Comparison of ENCODE assay signal across 10 mouse cellular contexts in genomic region chr5:111675673-111676261, GRCm38 (mm10). TPM values are rescaled to one million over a fixed set of nuclear protein-coding genes. Genes with fewer than 3 reads are reported as not detected.
A peak's percentile ranks its signal among the peaks of the same experiment; 100 is the strongest.
DNase-seq lines count a peak whose midpoint lies in the region; ATAC-seq lines count a peak whose summit lies in the region.
"Had no signal": no experiment of that assay in that cellular context is flagged by ENCODE, and none has a peak within 500 bp of the region (broad histone marks: within the 10 kb centered on the region; RNA-seq: fewer than 3 reads in every experiment).

No protein-coding gene starts in this region.

- no peaks in the 10 kb centered on the region for H3K9me3 ChIP-seq in intestine, embryonic 16.5 days (ENCODE audit: control insufficient read depth, low read length)

- no peak overlapping the region for H3K4me2 ChIP-seq in intestine, embryonic 16.5 days (ENCODE audit: low read depth, low read length)

- H3K4me1 ChIP-seq in intestine, embryonic 16.5 days (ENCODE audit: control insufficient read depth, insufficient read depth, low read length), result peaks cover 22% of the 10 kb centered on the region

- no peak overlapping the region for H3K4me3 ChIP-seq in intestine, embryonic 16.5 days (ENCODE audit: low read length)

- 27% methylated on average over 8 of the region's 8 CpGs for WGBS in intestine, embryonic 16.5 days

- H3K27ac ChIP-seq in intestine, embryonic 16.5 days (ENCODE audit: low read length), result peak overlapping the region; percentile 88

- H3K36me3 ChIP-seq in intestine, embryonic 16.5 days (ENCODE audit: control insufficient read depth, insufficient read depth, low read length), result no peaks in the 10 kb centered on the region

- peak; percentile 89 for ATAC-seq in intestine, embryonic 16.5 days

- no peaks in the 10 kb centered on the region for H3K27me3 ChIP-seq in intestine, embryonic 16.5 days (replicated peaks; ENCODE audit: control insufficient read depth, insufficient read depth, low read length)
- H3K27me3 ChIP-seq: CH12.LX had no signal

- peak overlapping the region; percentile 30 for H3K9ac ChIP-seq in intestine, embryonic 16.5 days (ENCODE audit: low read depth, low read length)

- peak; percentile 37 for DNase-seq in layer of hippocampus, adult 11-12 months (ENCODE audit: low spot score)
- no peak for DNase-seq in layer of hippocampus, postnatal 25 days (ENCODE audit: extremely low spot score in 1 of 2, low spot score in 1 of 2)
- DNase-seq in embryo, embryonic 11.5 days (ENCODE audit: low read depth, low spot score), result peak; percentile 51
- peak; percentile 99 for DNase-seq in heart, adult 11 months
- peak; percentile 70 for DNase-seq in lung, adult 18-20 months
- peak; percentile 71 for DNase-seq in ovary, postnatal 36 days (ENCODE audit: low spot score)
- no peak for DNase-seq in frontal cortex, postnatal 36 days (ENCODE audit: low spot score in 2 of 2)

RNA-seq across cellular contexts. Expression of gene Gm26897, which starts 58.0 kb away (rescaled TPM):
- total RNA-seq in layer of hippocampus, postnatal 25 days (2021), result not detected
- not detected in 2 replicates for polyA plus RNA-seq in intestine, embryonic 16.5 days (2015; fragmentation: Nextera tagmentation; extraction: Ambion mirVana)
- total RNA-seq: CH12.LX had no signal
- polyA plus RNA-seq: frontal cortex, adult 2 months had no signal

Comparison
In these comparisons a context has a peak if more than half of its experiments do, and no peak if none do; other contexts are left out.
1. DNase-seq: peak in layer of hippocampus, adult 11-12 months (single experiment), embryo, embryonic 11.5 days (single experiment), heart, adult 11 months (single experiment), lung, adult 18-20 months (2 of 2) and ovary, postnatal 36 days (single experiment); none in layer of hippocampus, postnatal 25 days (0 of 2) and frontal cortex, postnatal 36 days (0 of 2).